Mouse (Mus musculus): ENCODE data around the gene B3gat2. TPM values are rescaled to one million over a fixed set of nuclear protein-coding genes. Genes with fewer than 3 reads are reported as not detected.

B3gat2 gene
- polyA plus RNA-seq (2012; rRNA removed) = 1.2 TPM in 2 replicates

GRCm38 (mm10) chr1:23761502-23762135 lies at the start of gene B3gat2:
B3gat2 (plus strand) TSS chr1:23761753.

Other genes starting within 250 kb of the B3gat2 start
- gene Smap1, start 160.6 kb downstream of the B3gat2 start, polyA plus RNA-seq (2012; rRNA removed) = 56.9 and 81.4 TPM in 2 replicates
- 40.9 and 47.3 TPM in 2 replicates for gene Sdhaf4, start 243.9 kb downstream of the B3gat2 start, polyA plus RNA-seq (2012; rRNA removed)